Mouse (Mus musculus) layer of hippocampus, postnatal 14 days (tissue): ENCODE measurements at regions not wholly inside any gene's neighbourhood (a gene's known extent, or its start where the extent isn't known, plus 50 kb on each side); places are given as distances from the start of the nearest gene placed in this dataset.

ENCODE experiments used
- DNase-seq, 2 experiments: peaks; one replicate each; pipeline ENCODE4 v3.0.0; 2021 to 2022; ENCODE audit warnings: low spot score in 2 of 2, mixed read lengths in 1 of 2

DNA sequence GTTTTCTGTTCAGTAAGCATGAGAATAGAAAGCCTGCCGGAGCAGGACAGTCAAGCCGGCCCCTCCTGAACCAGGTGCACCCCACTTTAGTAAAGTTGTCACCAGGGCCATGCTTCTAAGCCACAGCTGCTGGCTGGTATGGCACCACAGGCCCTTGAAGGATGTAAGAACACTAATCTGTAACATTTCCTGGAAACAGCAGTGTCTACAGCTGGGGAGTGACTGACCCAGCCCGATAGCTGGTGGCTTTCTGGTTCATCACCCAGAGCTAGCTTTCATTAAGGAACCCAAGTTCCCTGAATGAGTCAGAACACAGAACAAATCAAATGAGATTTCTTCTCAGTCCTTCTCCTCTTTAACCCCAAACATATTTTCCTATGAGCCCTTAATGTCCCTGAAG, 82.4 kb upstream of the Nkx1-1 start:
- no peak for DNase-seq

DNA sequence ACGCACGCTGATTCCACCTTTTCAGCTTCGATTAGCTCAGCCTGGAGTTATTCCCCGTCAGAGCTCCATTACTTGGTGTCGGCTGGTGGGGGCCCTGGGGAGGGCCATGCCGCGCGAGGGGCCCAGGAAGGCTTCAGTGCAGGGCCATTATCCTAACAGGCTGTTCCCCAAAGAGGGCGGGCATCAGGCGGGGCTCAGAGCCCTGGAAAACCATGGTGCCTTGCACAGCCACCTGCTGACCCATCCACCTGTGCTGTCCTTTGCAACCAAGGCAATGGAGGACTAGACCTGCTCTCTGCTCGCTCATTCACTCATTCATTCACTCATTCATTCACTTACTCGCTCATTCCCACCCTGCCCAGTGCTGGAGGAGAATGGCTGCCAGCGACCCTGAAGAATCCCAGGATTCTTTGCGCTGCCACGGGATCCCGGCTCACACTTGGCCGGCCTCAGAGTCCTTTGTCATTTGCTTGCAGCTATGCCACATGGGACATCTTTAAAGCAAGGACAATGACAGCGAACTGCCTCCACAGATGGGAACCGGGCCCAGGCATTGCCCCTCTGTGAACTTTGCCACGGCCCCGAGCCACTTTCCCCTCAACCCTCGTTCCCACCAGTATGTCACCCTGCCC, 78.6 kb upstream of the Nkx1-1 start:
- no peak for DNase-seq

DNA sequence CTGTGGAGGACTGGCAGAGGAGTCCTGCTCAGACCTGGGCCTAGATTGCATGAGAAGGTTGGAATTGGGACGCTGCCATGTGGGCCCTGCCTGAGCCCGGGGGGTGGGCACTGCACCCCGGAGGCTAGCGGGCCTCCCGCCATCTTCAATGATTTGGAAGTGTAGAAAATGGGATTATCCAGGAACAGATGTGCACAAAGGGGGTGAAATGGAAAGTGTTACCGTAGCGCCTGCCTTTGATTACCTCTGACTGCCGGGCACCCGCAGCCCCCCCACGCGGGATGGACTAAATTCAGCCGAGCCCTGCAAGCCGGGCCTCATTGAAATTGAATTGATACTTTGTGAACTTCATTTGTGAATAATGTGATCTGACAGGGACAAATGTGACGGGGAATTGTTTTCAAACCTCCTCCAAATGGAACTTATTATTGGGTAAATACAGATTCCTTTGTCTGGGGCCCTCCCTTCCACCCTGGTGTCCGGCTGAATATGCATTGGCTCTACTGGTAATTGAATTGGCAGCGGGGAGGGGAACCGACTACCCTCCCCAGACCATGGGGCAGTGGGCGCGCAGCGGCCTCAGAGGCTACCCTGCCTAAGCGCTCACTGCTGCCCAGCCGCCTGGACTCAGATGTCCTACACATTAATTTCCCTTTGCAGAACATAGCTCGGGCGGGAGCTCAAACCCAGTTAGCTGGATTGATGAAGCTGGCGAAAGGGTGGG, 77.9 kb upstream of the Nkx1-1 start:
- DNase-seq, result no peak

DNA sequence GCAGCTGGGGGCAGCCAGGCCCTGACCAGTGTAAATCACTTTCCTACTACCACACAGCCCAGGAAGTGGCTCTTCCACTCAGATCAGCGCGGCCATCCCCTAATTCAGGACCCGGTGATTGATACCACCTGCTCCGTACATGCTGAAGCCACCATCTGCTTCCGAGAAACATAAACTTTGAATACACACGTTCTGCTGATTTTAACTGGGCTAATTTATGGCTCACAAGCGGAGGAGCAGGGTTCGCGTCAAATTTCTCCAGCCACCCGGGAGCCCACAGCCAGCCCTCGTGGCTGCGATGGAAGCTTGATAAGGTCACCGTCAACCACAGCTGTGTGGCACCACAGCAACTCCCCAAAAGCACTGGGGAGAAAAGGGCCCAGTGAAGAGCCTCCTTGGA, 72.0 kb upstream of the Nkx1-1 start:
- no peak for DNase-seq

DNA sequence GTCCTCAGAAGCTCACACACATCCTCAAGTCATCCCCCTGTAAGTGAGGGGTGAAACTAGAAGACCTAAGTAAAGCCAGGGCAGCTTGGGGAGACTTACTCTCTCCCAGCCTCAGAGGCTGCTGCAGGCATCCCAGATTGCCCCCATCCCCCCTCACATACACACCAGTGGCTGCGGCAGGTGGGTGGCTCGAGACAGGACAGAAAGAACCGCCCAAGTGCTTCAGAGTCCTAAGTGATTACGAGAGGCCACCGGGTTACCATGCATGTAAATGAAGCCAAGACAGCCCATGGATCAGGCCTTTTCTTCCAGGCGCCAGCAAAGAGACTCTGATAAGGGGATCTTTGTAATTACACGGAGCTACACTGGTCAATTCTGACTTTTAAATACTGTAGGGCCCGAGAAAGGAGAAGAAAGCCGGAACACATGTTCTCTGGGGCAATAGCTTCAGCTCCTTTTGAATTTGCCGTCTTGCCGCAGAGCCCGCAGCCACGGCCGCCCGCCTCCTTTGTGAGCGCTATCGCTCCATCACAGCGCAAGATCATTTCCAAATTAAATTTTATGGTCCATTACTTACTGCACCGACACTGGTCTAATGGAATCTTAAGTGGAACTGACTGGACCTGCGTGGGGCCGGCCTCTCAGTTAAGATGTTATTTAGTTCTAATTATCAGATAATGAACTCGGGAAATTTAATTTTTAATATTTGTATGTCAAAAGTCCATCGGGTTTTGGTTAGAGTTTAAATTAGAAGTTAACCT, 68.1 kb upstream of the Nkx1-1 start:
- DNase-seq, result no peak

DNA sequence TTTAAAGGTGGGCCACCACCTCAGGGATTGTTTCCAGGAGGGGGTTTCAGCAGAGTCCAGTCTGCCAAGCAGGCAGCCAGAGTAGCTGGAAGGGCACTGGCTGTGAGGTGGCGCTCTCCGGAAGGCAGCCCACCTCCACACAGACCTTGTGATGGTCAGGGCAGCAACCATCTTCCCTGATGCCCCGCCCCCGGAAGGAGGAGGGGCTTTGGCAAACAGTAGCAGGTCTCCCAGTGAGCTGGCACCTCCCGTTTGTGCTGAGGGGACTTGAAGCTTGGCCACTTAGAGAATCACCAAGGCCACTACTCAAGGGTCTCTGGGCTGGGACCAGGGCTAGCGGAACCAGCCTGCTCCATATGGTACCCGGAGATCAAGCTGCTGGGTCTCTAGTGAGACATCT, 67.4 kb upstream of the Nkx1-1 start:
- DNase-seq, result no peak

DNA sequence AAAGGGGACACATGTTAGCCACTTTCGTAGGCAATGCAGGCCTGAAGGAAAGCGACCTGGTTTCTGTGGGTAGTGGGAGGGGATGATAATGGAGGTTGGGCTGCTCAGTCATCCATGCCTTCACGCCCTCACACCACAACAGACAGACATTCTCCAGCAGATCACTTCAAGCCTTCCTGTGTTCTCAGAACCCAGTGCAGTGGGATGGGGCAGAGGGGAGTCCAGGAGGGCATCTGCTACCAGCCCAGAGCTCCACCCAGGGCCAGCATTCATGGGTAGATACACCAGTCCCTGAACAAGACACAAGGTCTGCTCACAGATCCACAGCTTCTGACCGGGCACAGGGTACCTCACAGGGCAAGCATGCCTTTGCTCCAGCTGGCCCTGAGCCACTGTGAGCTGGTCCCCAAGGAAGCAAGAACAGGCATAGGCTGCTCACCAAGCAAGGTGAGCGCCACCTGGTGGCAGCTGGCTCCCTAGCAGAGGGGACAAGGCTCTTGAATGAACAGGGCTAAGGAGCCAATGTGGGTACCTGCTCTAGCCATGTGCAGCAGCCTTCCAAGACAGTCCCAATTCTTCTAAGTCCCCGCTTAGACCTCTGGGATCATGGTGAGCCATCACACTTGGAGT, 62.2 kb upstream of the Nkx1-1 start:
- DNase-seq, result peak; percentile 70 to 77

DNA sequence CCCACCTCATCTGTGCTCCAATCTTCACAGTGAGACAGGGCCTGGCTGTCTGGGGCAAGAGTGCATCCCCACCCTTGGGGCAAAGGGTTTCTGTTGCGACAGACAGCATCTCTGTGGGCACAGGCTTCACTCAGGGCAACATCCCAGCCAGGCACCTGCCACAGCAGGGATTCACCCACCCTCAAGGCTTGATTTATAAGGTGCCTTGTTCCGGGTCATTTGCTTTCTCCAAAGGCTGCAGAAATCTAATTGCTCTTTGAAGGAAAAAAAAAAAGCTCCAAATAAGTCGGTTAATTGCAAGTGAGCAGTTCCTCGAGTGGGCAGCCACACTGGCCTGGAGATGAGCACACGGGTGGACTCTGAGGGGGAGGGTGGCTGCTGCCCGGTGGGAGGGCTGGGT, 61.5 kb upstream of the Nkx1-1 start:
- DNase-seq, result no peak

DNA sequence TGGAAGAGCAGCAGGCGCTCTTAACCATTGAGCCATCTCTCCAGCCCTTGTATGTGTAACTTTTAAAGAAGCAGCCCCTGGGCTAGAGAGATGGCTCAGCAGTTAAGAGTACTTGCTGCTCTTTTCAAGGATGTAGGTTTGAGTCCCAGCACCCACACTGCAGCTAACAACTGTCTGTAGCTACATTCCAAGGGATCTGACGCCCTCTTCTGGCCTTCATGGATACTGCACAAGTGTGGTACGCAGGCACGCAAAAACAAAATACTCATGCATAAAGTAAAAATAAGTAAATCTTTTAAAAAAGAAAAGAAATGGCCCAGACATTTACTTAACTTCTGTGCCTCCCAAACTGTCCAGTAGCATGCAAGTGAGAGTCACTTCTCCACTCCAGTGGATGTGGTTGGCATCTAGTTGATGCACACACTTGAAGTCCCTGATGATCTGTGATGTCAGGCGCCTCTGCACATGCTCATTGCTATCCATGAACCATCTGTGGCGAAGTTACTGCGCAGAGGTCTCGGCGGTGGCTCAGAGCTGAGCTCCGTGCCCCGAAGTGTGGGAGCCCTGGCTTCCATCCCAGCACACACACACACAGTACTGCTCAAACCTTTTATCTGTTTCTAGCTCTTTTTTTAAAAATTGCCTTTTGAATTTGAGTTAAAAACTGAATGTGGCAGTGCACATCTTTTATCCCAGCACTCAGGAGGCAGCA, 59.0 kb upstream of the Nkx1-1 start:
- DNase-seq, result peak; percentile 16 to 29

DNA sequence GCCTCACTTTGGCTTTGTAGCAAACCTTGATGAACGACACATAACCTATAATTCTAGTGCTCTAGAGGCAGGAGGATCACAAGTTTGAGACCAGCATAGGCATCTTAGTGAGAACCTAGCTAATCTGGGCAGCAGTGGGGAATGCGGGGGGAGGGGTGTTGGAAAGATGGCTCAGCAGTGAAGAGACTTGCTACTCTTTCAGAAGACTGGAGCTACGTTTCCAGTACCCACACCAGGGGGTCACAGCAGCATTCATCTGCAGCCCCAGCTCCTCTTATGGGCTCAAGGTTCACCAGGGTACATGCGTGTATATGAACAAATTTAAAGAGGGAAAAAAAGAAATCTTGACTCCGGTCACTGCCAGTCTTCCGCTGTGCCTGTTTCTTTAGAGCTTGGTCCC, 55.5 kb upstream of the Nkx1-1 start:
- DNase-seq, result no peak

DNA sequence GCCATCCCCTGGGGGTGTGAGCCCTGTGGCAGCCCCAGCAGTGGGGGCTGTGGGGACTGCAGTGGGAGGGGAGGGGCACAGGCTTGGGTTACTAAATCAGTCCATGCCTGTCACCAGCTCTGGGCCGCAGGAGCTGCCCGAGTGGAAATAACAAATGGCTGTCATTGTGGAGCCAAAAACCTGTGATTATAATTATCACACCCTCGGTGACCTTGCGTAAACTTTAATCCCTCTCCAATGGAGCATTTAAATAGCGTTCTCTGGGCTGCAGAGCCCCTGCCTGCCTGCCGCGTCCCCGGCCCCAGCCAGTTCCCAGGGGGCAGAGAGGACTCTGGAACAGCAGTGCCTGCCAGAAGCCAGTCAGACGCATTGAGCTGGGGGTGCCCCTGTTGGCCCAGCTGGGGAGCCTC, 54.4 kb upstream of the Nkx1-1 start:
- no peak for DNase-seq

DNA sequence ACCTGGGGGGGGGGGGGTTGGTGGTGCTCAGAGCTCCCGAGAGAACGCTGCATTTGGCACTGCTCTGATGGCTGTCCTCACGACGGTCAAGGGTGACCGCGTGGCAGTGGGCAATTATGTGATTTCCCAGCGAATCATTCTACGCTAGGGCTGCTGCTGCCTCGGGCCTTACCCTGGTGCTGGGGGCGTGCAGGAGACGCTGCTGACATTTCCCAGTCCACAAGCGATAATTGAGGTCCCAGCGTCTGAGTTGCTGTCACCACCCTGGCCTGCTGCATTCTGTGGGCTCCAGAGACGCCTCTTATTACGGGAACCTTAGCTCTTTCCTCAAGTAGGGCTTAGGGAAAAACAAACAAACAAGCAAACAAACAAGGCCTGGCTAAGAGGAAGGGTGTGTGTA, 52.0 kb upstream of the Nkx1-1 start:
- DNase-seq, result no peak
